Mouse (Mus musculus) CH12.LX (cell line): ENCODE measurements around the gene Fcgr1.
"Not testable (repeated sequence)": the region's sequence is repeated elsewhere in the genome, so short reads cannot be mapped to it uniquely, and the experiment has no call there.

Source experiments
- CTCF ChIP-seq, 2 experiments: IDR thresholded peaks in 1 of 2; conservative IDR thresholded peaks in 1 of 2; 2 replicates each; pipeline ENCODE4 v1.5.1; 2011 to 2012; ENCODE audit warnings: low read depth in 2 of 2, low read length in 2 of 2, improper control_type of control experiment in 1 of 2, inconsistent platforms in 1 of 2, mild to moderate bottlenecking in 1 of 2, moderate library complexity in 1 of 2
- MAFK ChIP-seq: IDR thresholded peaks from 2 replicates; pipeline ENCODE4 v1.6.1; 2011; ENCODE audit warnings: low read length, improper control_type of control experiment; ENCODE audit not compliant: insufficient replicate concordance
- POLR2A ChIP-seq: IDR thresholded peaks from 2 replicates; pipeline ENCODE4 v1.6.1; 2011; ENCODE audit warnings: low read depth, mild to moderate bottlenecking, improper control_type of control experiment, low read length
- UBTF ChIP-seq: IDR thresholded peaks from 2 replicates; pipeline ENCODE4 v1.6.1; 2012; ENCODE audit warnings: low read depth, mild to moderate bottlenecking, inconsistent platforms, low read length, improper control_type of control experiment, moderate library complexity

GRCm38 (mm10) chr3:96238954-96239793, 54.6 kb downstream of the Fcgr1 start, which contains the start of gene Hist2h3c2:
- TF ChIP-seq MAFK; CTCF (conservative IDR thresholded peaks at IDR 0.05 in 1 of 2, IDR thresholded peaks at IDR 0.05 in 1 of 2; ENCODE audit: low read depth in 2 of 2, low read length in 2 of 2); UBTF: not testable (repeated sequence)
- peak; percentile 56 for TF ChIP-seq POLR2A
